8 mouse cellular contexts compared by ENCODE assay signal in the genomic region with DNA sequence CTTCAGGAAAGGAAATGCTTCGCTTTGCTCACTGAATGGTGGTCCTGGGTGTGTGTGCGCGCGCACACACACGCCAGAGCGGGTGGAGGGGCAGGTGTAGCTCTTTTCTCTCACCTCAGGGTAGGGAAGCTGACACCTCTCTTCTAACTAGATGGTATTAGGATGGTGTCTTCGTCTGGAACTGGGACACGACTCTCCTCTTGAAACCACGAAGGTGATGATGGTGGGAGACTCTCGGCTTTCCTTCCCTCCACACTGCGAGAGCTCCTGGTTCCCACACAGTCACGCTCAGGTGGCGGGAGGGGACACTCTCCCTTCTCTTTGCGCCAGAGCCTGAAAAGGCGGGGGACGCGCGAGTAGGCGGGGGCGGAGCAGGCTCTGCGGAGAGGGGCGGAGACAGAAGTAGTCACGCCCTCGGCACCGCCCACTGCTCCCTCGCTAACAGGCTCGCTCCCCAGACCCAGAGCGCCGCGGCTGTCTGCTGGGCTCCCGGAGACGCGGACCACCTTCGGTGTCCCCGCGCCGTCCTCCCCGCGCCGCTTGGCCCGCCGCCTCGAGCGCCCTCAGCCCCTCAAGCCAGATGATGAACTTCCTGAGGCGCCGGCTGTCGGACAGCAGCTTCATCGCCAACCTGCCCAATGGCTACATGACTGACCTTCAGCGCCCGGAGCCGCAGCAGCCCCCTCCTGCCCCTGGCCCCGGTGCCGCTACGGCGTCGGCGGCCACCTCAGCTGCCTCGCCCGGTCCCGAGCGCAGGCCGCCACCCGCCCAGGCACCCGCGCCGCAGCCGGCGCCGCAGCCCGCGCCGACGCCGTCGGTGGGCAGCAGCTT. TPM values are rescaled to one million over a fixed set of nuclear protein-coding genes. Genes with fewer than 3 reads are reported as not detected.
A peak's percentile ranks its signal among the peaks of the same experiment; 100 is the strongest.
DNase-seq lines count a peak whose midpoint lies in the region; ATAC-seq and TF ChIP-seq lines count a peak whose summit lies in the region.

A gene (plus strand): TSS at position 402 of the 831 bp plus-strand sequence.

- TF ChIP-seq POLR2A in embryonic fibroblast, embryonic 13.5 days (IDR thresholded peaks at IDR 0.05; ENCODE audit: low read depth, low read length): no peak
- TF ChIP-seq POLR2A in limb, embryonic 14.5 days (IDR thresholded peaks at IDR 0.05; ENCODE audit: borderline replicate concordance, extremely low read depth, insufficient read depth, insufficient read length): no peak

- peaks cover 39% of the 10 kb centered on the region for H3K27me3 ChIP-seq in erythroblast, embryonic 14.5 days (ENCODE audit: control insufficient read depth)
- peaks cover 32% of the 10 kb centered on the region for H3K27me3 ChIP-seq in heart, embryonic 11.5 days (ENCODE audit: control insufficient read depth, insufficient read depth, low read length)
- H3K27me3 ChIP-seq in kidney, embryonic 14.5 days (ENCODE audit: control insufficient read depth, insufficient read depth, low read length): peaks cover 32% of the 10 kb centered on the region
- peaks cover 40% of the 10 kb centered on the region for H3K27me3 ChIP-seq in limb, embryonic 14.5 days (ENCODE audit: control insufficient read depth, insufficient read depth, low read length)
- H3K27me3 ChIP-seq in midbrain, embryonic 15.5 days (replicated peaks): no peaks in the 10 kb centered on the region

- no peak for TF ChIP-seq CTCF in embryonic fibroblast, embryonic 13.5 days (IDR thresholded peaks at IDR 0.05; ENCODE audit: borderline replicate concordance, insufficient read depth, low read length)

- H3K27ac ChIP-seq in embryonic fibroblast, embryonic 13.5 days (ENCODE audit: insufficient read depth, low read length): no peak within 1 kb of the TSS
- H3K27ac ChIP-seq in heart, embryonic 11.5 days (ENCODE audit: low read depth, low read length): no peak within 1 kb of the TSS
- no peak within 1 kb of the TSS for H3K27ac ChIP-seq in kidney, embryonic 14.5 days (ENCODE audit: low read depth, low read length)
- no peak within 1 kb of the TSS for H3K27ac ChIP-seq in limb, embryonic 14.5 days (replicated peaks; ENCODE audit: low read depth, low read length)
- peak within 1 kb of the TSS; percentile 61 for H3K27ac ChIP-seq in midbrain, embryonic 15.5 days

- H3K4me3 ChIP-seq in erythroblast, embryonic 14.5 days (replicated peaks): peak within 1 kb of the TSS; percentile 53
- H3K4me3 ChIP-seq in embryonic fibroblast, embryonic 13.5 days (ENCODE audit: insufficient read depth, low read length): peak within 1 kb of the TSS; percentile 39
- H3K4me3 ChIP-seq in heart, embryonic 11.5 days (ENCODE audit: low read depth, low read length): peak within 1 kb of the TSS; percentile 67
- peak within 1 kb of the TSS; percentile 59 for H3K4me3 ChIP-seq in kidney, embryonic 14.5 days (ENCODE audit: low read length)
- H3K4me3 ChIP-seq in limb, embryonic 14.5 days (replicated peaks; ENCODE audit: low read length): peak within 1 kb of the TSS; percentile 62
- peak within 1 kb of the TSS; percentile 80 for H3K4me3 ChIP-seq in midbrain, embryonic 15.5 days

- WGBS in heart, embryonic 11.5 days (ENCODE audit: insufficient replicate concordance): 1% methylated on average over 65 of the region's 75 CpGs
- under 1% methylated on average over 72 of the region's 75 CpGs for WGBS in kidney, embryonic 14.5 days
- WGBS in limb, embryonic 14.5 days: 1% methylated on average over 58 of the region's 75 CpGs
- under 1% methylated on average over 66 of the region's 75 CpGs for WGBS in midbrain, embryonic 15.5 days

- H3K4me2 ChIP-seq in heart, embryonic 11.5 days: peak within 1 kb of the TSS; percentile 94
- peak within 1 kb of the TSS; percentile 95 for H3K4me2 ChIP-seq in kidney, embryonic 14.5 days (replicated peaks; ENCODE audit: low read depth, low read length)
- peak within 1 kb of the TSS; percentile 93 for H3K4me2 ChIP-seq in limb, embryonic 14.5 days (replicated peaks; ENCODE audit: low read depth, low read length, severe bottlenecking)
- H3K4me2 ChIP-seq in midbrain, embryonic 15.5 days: peak within 1 kb of the TSS; percentile 59

- peaks cover 10% of the 10 kb centered on the region for H3K4me1 ChIP-seq in erythroblast, embryonic 14.5 days (ENCODE audit: control insufficient read depth)
- no peaks in the 10 kb centered on the region for H3K4me1 ChIP-seq in embryonic fibroblast, embryonic 13.5 days (ENCODE audit: control insufficient read depth, insufficient read depth, low read length)
- H3K4me1 ChIP-seq in heart, embryonic 11.5 days (ENCODE audit: control insufficient read depth, insufficient read depth, low read length): peaks cover 7% of the 10 kb centered on the region; the same call in 1 of the 2 replicates
- peaks cover 6% of the 10 kb centered on the region; the same call in 1 of the 2 replicates for H3K4me1 ChIP-seq in kidney, embryonic 14.5 days (ENCODE audit: control insufficient read depth, insufficient read depth, low read length)
- H3K4me1 ChIP-seq in limb, embryonic 14.5 days (ENCODE audit: control insufficient read depth, insufficient read depth, low read length): 0 out of 2 replicates have a peak, but pooled peaks cover 8% of the 10 kb centered on the region
- peaks cover 23% of the 10 kb centered on the region for H3K4me1 ChIP-seq in midbrain, embryonic 15.5 days

- H3K9ac ChIP-seq in heart, embryonic 11.5 days (ENCODE audit: low read depth, low read length): peak within 1 kb of the TSS; percentile 66
- peak within 1 kb of the TSS; percentile 51 for H3K9ac ChIP-seq in kidney, embryonic 14.5 days (ENCODE audit: low read depth, low read length)
- H3K9ac ChIP-seq in limb, embryonic 14.5 days (ENCODE audit: low read depth, low read length, severe bottlenecking): peak within 1 kb of the TSS; percentile 47
- H3K9ac ChIP-seq in midbrain, embryonic 15.5 days: peak within 1 kb of the TSS; percentile 61

- DNase-seq in limb, embryonic 14.5 days (ENCODE audit: low spot score): peak; percentile 80
- DNase-seq in spleen, postnatal 36 days (ENCODE audit: low spot score in 2 of 2): peak; percentile 2 to 20

- no peaks in the 10 kb centered on the region for H3K36me3 ChIP-seq in erythroblast, embryonic 14.5 days (ENCODE audit: control insufficient read depth)
- no peaks in the 10 kb centered on the region for H3K36me3 ChIP-seq in heart, embryonic 11.5 days (ENCODE audit: control insufficient read depth, insufficient read depth, low read length)
- no peaks in the 10 kb centered on the region for H3K36me3 ChIP-seq in kidney, embryonic 14.5 days (ENCODE audit: control insufficient read depth, insufficient read depth, low read length)
- no peaks in the 10 kb centered on the region for H3K36me3 ChIP-seq in limb, embryonic 14.5 days (ENCODE audit: control insufficient read depth, insufficient read depth, low read length)
- H3K36me3 ChIP-seq in midbrain, embryonic 15.5 days (replicated peaks): no peaks in the 10 kb centered on the region

- no peaks in the 10 kb centered on the region for H3K9me3 ChIP-seq in erythroblast, embryonic 14.5 days (ENCODE audit: control insufficient read depth, low read length)
- no peaks in the 10 kb centered on the region for H3K9me3 ChIP-seq in heart, embryonic 11.5 days (replicated peaks; ENCODE audit: control insufficient read depth, low read length)
- no peaks in the 10 kb centered on the region for H3K9me3 ChIP-seq in kidney, embryonic 14.5 days (ENCODE audit: control insufficient read depth, low read length)
- no peaks in the 10 kb centered on the region for H3K9me3 ChIP-seq in limb, embryonic 14.5 days (ENCODE audit: control insufficient read depth, low read length)
- H3K9me3 ChIP-seq in midbrain, embryonic 15.5 days: no peaks in the 10 kb centered on the region

- ATAC-seq in erythroblast, adult 5-6 weeks (replicated peaks; ENCODE audit: low FRiP score, poor library complexity, severe bottlenecking): no peak
- peak; percentile 81; the same call in 1 of the 2 replicates for ATAC-seq in heart, embryonic 11.5 days (replicated peaks; ENCODE audit: insufficient number of reproducible peaks, low FRiP score, low TSS enrichment)
- peak; percentile 97 for ATAC-seq in kidney, embryonic 14.5 days (ENCODE audit: low FRiP score, low TSS enrichment)
- peak; percentile 93 for ATAC-seq in limb, embryonic 14.5 days (ENCODE audit: low FRiP score, low read depth)
- peak; percentile 97 for ATAC-seq in midbrain, embryonic 15.5 days (replicated peaks)

RNA-seq across cellular contexts. Expression of the gene that starts here (rescaled TPM):
- polyA plus RNA-seq in erythroblast, embryonic 14.5 days (2012): not detected in 2 replicates
- total RNA-seq in erythroblast, adult 5-6 weeks (2015; ENCODE audit: low replicate concordance): not detected in 2 replicates
- not detected in 2 replicates for total RNA-seq in erythroblast, adult 5-6 weeks (2017; ENCODE audit: low replicate concordance)
- 0.17 TPM in 1 of 2 replicates, not detected in the other for polyA plus RNA-seq in embryonic fibroblast, embryonic 13.5 days (2011; ENCODE audit: insufficient read length, low read depth, missing spikeins)
- 0.99 and 1.1 TPM in 2 replicates for polyA plus RNA-seq in heart, embryonic 11.5 days (2014; fragmentation: Nextera tagmentation; extraction: Ambion mirVana)
- 0.66 and 0.89 TPM in 2 replicates for polyA plus RNA-seq in kidney, embryonic 14.5 days (2014; fragmentation: Nextera tagmentation; extraction: Ambion mirVana)
- polyA plus RNA-seq in limb, embryonic 14.5 days (2012; rRNA removed): 1.6 TPM in 2 replicates
- 0.91 and 1.2 TPM in 2 replicates for polyA plus RNA-seq in limb, embryonic 14.5 days (2014; fragmentation: Nextera tagmentation; extraction: Ambion mirVana)
- polyA plus RNA-seq in midbrain, embryonic 15.5 days (2015; fragmentation: Nextera tagmentation; extraction: Ambion mirVana): 42.6 and 45.7 TPM in 2 replicates

Comparison
In these comparisons a context has a peak if more than half of its experiments do, and no peak if none do; other contexts are left out.
1. RNA of the gene that starts here (polyA plus RNA-seq): 42.6 to 45.7 TPM in midbrain, embryonic 15.5 days; 0.91 to 1.6 TPM in limb, embryonic 14.5 days, 0.99 to 1.1 TPM in heart, embryonic 11.5 days, 0.66 to 0.89 TPM in kidney, embryonic 14.5 days, 0.17 TPM in embryonic fibroblast, embryonic 13.5 days and not detected in erythroblast, embryonic 14.5 days; every median in the first group is over 10 times any median in the second.
2. Peak in ATAC-seq, H3K4me3 ChIP-seq, H3K9ac ChIP-seq and H3K4me2 ChIP-seq in kidney, embryonic 14.5 days; RNA of the gene not detected or under 1 TPM.
3. Peak in every context shown above with its lines, with median percentiles within 50 percentile points of each other: H3K4me3 ChIP-seq, H3K4me2 ChIP-seq and H3K9ac ChIP-seq.